Mouse (Mus musculus) kidney, adult 2 months (tissue): ENCODE results near the gene Wdr82.

Experiments used
- CTCF ChIP-seq: fragments of 200-500 bp; conservative IDR thresholded peaks from 2 replicates; pipeline ENCODE4 v1.5.1; 2011; ENCODE audit warnings: low read depth, mild to moderate bottlenecking, control low read depth, low read length, moderate library complexity, mixed read lengths; ENCODE audit not compliant: insufficient read depth, insufficient read length
- POLR2A ChIP-seq: fragments of 200-500 bp; IDR thresholded peaks from one replicate; pipeline ENCODE4 v1.6.1; 2011; ENCODE audit warnings: low read depth, low read length, control low read depth

DNA sequence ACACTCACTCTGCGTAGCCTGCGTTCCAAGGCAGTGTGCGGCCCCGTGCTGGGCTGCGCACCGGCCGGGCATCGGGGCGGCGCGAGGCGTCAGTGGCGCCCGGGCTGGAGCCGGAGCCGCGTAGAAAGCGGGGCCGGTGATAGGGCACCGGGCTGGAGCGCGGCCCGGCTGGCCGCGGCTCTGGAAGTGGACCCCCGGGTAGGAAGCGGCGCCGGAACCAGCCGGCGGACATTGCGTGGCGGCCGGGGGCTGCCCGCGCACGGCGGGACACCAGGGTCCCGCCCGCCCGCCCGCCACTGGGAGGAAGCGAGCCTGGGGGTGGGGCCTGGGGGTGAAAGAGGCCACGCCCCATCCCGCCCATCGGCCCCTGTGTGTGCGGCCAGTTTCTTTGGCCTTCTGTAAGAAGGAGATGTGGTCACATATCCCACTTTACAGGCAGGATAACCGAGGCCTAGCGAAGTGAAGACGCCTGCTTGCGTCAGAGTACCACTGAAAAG is 28.3 kb downstream of the Wdr82 start:
- TF ChIP-seq CTCF = no peak
- no peak for TF ChIP-seq POLR2A
